Mouse (Mus musculus): ENCODE data around the gene Sf3b3.
"Not testable (repeated sequence)": the region's sequence is repeated elsewhere in the genome, so short reads cannot be mapped to it uniquely, and the experiment has no call there.

The Sf3b3 gene

DNA sequence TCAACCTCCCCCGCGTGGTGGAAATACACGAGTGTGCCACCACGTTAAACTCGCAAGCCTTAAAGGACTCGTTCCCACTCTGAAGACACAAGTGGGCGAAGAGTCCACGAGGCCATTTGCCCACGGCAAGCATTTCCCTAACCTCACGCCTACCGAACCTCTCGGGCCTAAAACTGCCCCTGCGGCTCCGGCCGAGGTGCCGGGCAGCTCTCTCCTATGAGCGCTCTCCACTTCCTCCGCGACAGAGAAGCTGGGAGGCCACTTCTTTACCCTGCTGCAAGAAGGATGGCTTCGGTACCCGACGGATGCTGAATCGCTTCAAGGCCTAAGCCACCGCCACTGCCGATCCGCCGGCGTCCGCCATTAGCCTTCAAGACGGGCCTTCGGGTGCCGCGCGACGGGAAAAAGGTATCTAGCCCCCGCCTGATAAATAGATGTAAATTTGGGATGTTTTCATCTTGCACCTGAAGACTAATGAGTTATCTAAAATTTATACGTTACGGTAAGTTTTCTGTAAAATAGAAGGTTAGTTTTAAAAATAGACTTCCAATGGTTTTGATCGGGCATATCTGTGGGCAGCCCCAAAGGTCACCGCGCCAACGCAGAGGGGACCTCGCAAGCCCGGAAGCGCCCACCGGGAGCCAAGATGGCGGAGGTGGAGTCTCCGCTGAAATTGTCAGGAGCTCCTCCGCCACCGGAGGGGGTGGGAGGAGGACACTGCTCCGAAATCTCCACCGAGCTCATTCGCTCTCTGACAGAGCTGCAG lies at the start of gene Sf3b3, which contains the start of gene Cog4:
Gene Sf3b3, minus strand, starts transcription at position 383 of the 766 bp plus-strand sequence.
Gene Cog4, plus strand, starts transcription at position 196 of the 766 bp plus-strand sequence.
- peak; percentile 92 for DNase-seq (ENCODE audit: low read depth, low spot score)

DNA sequence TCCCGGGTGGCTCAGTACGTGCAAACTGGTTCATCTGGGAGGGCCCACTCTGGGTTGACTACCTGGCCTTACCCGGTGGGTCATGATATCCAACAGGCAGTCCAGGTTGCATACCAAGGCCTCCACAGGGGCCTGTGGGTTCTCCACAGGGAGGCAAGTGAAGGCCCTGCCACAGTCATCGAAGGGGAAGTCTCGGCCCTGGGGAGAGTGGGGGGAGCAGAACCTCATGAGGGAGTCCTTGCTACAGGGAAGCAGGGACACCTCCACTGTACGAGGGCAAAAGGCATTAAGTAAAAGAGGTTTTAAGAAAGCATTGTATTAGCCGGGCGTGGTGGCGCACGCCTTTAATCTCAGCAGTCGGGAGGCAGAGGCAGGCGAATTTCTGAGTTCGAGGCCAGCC lies 49.2 kb upstream of the Sf3b3 start:
- DNase-seq (ENCODE audit: low read depth, low spot score): no peak

DNA sequence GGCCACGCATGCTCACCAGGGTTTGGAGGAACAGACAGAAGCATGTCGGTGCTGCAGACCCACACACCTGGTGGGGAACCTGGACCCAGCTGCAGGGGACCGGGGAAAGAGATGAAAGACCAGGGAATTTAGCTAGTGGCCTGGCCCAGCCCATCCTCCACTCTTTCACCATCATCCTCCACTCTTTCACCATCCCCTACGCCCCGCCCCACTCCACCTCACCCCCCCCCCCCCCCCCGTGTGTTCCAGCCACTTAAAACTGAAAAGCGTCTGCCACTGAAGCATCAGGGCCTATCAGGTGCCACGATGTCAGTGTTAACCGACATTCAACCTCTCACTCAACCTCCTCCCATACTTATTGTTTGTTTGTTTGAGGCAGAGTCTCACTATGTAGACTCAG lies 48.7 kb upstream of the Sf3b3 start:
- DNase-seq (ENCODE audit: low read depth, low spot score): no peak

DNA sequence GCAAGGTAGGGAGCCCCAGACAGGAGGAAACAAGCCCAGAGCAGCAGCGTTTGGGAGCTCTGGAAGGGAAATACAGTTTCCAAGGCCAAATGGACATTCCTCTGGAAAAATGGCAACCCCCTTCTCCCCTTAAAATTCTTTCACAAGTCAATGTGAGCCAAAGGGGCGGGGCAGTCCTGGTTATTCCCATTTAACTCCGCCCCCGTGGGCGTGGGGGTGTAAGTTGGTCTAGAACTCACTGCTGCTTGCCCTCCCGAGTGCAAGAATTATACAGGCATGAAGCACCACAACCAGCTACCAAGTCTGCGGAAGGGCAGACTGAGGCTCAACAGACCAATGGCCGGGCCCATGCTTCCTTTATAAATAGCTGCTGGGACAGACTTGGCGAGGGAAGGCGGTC lies 48.3 kb upstream of the Sf3b3 start:
- DNase-seq (ENCODE audit: low read depth, low spot score): peak; percentile 62

DNA sequence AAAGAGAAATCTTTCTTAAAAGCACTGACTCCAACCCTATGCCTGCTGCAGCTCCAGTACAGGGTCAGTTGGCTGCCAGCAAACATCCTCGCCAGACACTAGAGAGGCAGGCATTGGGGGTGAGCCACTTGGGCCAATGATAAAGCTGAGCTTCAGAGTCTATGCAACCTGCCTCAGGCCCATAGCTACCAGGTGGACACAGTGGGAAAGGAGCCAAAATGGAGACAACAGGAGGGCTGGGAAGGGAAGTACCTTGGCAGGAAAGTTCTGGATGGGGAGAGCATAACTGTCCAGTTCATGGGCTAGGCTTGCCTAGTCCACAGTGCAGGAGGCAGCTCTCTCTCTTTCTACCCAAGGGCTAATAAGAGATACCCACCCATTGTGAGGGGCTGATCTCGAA lies 46.3 kb upstream of the Sf3b3 start:
- no peak for DNase-seq (ENCODE audit: low read depth, low spot score)

DNA sequence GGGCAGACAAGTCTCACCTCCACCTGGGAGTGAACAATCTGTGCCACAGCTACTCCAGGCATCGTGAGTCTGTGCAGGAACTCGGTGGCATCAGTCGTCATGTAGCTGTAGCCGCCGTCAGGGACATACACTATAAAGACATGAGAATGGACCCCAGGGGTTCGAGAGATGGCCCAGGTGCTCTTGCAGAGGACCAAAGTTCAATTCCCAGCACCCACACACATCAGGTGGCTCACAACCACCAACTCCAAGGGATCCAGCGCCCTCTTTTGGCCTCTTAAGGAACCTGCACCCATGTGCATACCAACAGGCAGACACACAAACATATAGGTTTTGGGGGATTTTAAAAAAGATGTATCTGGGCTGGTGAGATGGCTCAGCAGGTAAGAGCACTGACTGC lies 45.5 kb upstream of the Sf3b3 start:
- peak; percentile 48 for DNase-seq (ENCODE audit: low read depth, low spot score)

- no peak for DNase-seq (ENCODE audit: low read depth, low spot score)
Measured at GRCm38 (mm10) chr8:110889904-110890470, 43.4 kb upstream of the Sf3b3 start.

- no peak for DNase-seq (ENCODE audit: low read depth, low spot score)
Measured at GRCm38 (mm10) chr8:110888860-110889259, 42.3 kb upstream of the Sf3b3 start.

DNA sequence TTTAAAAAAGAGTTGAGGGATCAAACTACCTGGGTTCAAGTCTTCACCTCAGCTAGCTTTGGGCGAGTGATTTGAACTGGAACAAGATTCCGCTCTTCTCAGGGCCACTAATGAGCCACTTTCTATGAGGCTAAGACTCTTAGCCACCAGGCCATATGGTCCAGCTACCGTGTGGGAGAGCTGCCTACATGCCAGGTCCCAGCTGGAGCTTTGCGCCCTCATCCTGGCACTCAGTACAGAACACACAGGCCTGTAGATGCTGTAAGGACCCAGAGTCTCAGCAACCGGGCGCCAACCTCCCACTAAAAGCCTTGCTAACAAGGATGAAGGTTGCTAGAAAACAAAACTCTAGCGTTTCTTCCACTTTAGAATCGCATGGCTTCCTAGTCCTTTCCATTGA lies 41.9 kb upstream of the Sf3b3 start:
- no peak for DNase-seq (ENCODE audit: low read depth, low spot score)

- no peak for DNase-seq (ENCODE audit: low read depth, low spot score)
Measured at GRCm38 (mm10) chr8:110887551-110887950, 41.0 kb upstream of the Sf3b3 start.

- no peak for DNase-seq (ENCODE audit: low read depth, low spot score)
Measured at GRCm38 (mm10) chr8:110886634-110887033, 40.0 kb upstream of the Sf3b3 start.

- no peak for DNase-seq (ENCODE audit: low read depth, low spot score)
Measured at GRCm38 (mm10) chr8:110883824-110884223, 37.2 kb upstream of the Sf3b3 start.

DNA sequence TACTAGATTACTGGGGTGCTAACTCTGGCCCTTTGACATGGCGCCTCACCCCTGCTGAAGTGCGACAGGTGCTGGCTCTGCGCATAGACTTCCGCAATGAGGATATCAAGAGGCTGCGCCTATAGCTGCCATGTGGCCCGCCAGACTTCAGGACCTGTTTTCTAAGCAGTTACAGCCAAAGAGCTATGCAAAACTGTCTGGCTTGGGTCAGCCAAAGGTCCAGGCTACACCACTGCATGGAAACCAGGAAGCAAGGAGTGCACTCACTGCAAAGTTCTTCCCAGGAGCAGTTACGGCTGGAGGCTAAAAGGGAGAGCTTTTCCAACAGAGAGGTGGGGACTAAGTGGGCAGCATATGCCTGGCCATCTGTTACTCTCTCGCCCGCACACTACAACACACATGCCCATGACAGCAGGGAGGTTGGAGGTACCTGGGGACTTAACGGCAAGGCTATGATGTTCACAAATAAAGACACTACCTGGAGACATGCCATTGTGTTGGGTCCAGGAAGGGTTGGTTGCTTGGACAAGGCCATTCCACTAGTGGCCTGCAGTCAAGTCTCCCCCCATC lies 35.2 kb upstream of the Sf3b3 start:
- DNase-seq (ENCODE audit: low read depth, low spot score): no peak

DNA sequence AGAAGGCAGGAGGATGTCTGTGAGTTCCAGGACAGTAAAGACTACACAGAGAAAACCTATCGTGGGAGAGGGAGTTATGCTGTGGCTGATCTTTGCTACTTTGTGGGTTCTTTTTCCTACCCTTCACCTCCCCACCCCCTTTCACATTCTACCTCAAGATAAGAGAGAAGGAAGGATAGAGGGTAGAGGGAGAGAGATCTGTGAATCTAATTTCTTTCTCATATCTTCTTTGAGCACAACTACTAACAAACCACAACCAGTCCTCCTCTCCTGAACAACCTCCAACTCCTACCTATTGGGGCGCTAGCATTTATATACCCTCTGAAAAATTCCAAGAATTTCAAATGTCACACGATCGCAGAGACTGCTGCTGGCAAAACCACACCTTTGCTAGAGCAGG lies 31.3 kb upstream of the Sf3b3 start:
- DNase-seq (ENCODE audit: low read depth, low spot score): no peak

DNA sequence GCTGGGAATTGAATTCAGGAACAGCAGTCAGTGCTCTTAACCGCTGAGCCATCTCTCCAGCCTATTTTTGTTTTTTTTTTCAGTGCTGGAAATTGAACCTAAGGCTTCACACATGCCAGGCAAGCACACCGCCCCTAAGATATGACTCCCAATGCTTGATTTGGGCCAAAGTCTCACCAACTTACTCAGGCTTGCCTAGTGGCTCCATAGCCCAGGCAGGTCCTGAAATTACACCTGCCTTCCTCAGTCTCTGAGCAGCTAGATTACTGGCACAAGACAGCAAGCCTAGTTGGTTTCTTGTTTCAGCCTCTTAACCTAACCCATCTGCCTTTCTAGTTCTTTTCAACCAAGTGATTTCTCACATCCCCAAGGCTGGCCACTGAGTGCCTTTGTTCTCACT lies 23.9 kb upstream of the Sf3b3 start:
- DNase-seq (ENCODE audit: low read depth, low spot score): peak; percentile 50

GRCm38 (mm10) chr8:110861347-110862025 lies 14.9 kb upstream of the Sf3b3 start:
- DNase-seq (ENCODE audit: low read depth, low spot score): peak; percentile 84

- DNase-seq (ENCODE audit: low read depth, low spot score): no peak
Measured at GRCm38 (mm10) chr8:110859651-110860501, 13.3 kb upstream of the Sf3b3 start.

GRCm38 (mm10) chr8:110856760-110857461 lies 10.3 kb upstream of the Sf3b3 start:
- no peak for DNase-seq (ENCODE audit: low read depth, low spot score)

- not testable (repeated sequence) for DNase-seq (ENCODE audit: low read depth, low spot score)
Measured at GRCm38 (mm10) chr8:110856073-110856472, 9.5 kb upstream of the Sf3b3 start.

GRCm38 (mm10) chr8:110851186-110851585 lies 4.6 kb upstream of the Sf3b3 start:
- DNase-seq (ENCODE audit: low read depth, low spot score): no peak

Measured in ZHBTc4 (cell line).